Mouse (Mus musculus) embryonic facial prominence, embryonic 14.5 days (tissue): ENCODE results near the gene Gm9844. TPM values are rescaled to one million over a fixed set of nuclear protein-coding genes. Genes with fewer than 3 reads are reported as not detected.
A peak's percentile ranks its signal among the peaks of the same experiment; 100 is the strongest.
"Not testable (repeated sequence)": the region's sequence is repeated elsewhere in the genome, so short reads cannot be mapped to it uniquely, and the experiment has no call there.

ENCODE experiments used
- ATAC-seq: fragments of 200-750 bp; cut with Nextera tagmentation; 2 replicates; pipeline ENCODE4 v1.8.0; 2017; ENCODE audit warnings: low read depth, moderate number of reproducible peaks, moderate TSS enrichment
- DNase-seq: peaks from one replicate; pipeline ENCODE4 v3.0.0-alpha.2; 2015; ENCODE audit warnings: low spot score
- H3K27ac ChIP-seq: fragments of 300-500 bp; sonication (generic); replicated peaks from 2 replicates; pipeline ENCODE4 v1.5.1; 2014; ENCODE audit warnings: low read depth, mild to moderate bottlenecking, low read length, moderate library complexity
- H3K27me3 ChIP-seq: fragments of 300-500 bp; sonication (generic); replicated peaks from 2 replicates; pipeline ENCODE4 v1.6.1; 2014; ENCODE audit warnings: low read length; ENCODE audit not compliant: control insufficient read depth, insufficient read depth
- H3K36me3 ChIP-seq: fragments of 300-500 bp; sonication (generic); 2 replicates; pipeline ENCODE4 v1.6.1; 2014; ENCODE audit warnings: low read length, mixed read lengths; ENCODE audit not compliant: control insufficient read depth, insufficient read depth
- H3K4me1 ChIP-seq: fragments of 300-500 bp; sonication (generic); 2 replicates; pipeline ENCODE4 v1.6.1; 2014; ENCODE audit warnings: antibody characterized with exemption, low read length; ENCODE audit not compliant: control insufficient read depth, insufficient read depth
- H3K4me2 ChIP-seq: fragments of 300-500 bp; sonication (generic); 2 replicates; pipeline ENCODE4 v1.6.1; 2014; ENCODE audit warnings: low read depth, mild to moderate bottlenecking, low read length, moderate library complexity, mixed read lengths
- H3K4me3 ChIP-seq: fragments of 300-500 bp; sonication (generic); 2 replicates; pipeline ENCODE4 v1.5.1; 2014; ENCODE audit warnings: low read depth, mild to moderate bottlenecking, low read length
- H3K9ac ChIP-seq: fragments of 300-500 bp; sonication (generic); 2 replicates; pipeline ENCODE4 v1.6.1; 2014; ENCODE audit warnings: low read depth, mild to moderate bottlenecking, low read length, moderate library complexity, mixed read lengths
- H3K9me3 ChIP-seq: fragments of 300-500 bp; sonication (generic); 2 replicates; pipeline ENCODE4 v1.6.1; 2016; ENCODE audit warnings: low read length; ENCODE audit not compliant: control insufficient read depth
- WGBS: fragments of 180-500 bp; shearing (Covaris S2); extraction: QIAGEN DNeasy Blood & Tissue Kit; methylation state at CpG from one replicate; pipeline ENCODE4 v1.1.7; 2014; 5-methylcytosine and 5-hydroxymethylcytosine counted together
- polyA plus RNA-seq: library from polyadenylated mRNA; unstranded; fragments of >200 nt; fragmentation: Nextera tagmentation; extraction: Ambion mirVana; gene quantifications from 2 replicates; pipeline ENCODE4 v1.2.1, GENCODE M21; 2014

Gene Gm9844
- polyA plus RNA-seq, 1 experiment from 2014 or later, result 16.4 TPM

DNA sequence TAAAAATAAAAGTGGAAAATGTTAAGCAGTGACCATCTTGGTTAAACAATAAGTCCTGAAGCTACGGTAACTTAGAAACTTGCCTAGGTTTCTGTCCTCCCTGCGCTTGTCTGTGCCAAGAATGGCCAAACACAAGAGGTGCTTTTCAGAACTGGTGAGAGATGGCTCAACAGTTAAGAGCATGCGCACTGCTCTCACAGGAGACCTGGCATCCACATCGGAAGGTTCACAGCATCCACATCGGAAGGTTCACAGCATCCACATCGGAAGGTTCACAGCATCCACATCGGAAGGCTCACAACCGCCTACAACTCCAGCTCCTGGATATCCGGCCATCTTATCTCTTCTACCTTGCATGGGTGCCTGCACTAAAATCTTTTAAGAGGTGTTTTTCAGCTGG lies 16.8 kb upstream of the Gm9844 start:
- Histone ChIP-seq H3K9me3 (no peaks in the 10 kb centered on the region), H3K4me1 (no peaks in the 10 kb centered on the region), H3K27me3 (no peaks in the 10 kb centered on the region), H3K4me2 (no peak overlapping the region), H3K27ac (no peak overlapping the region), H3K9ac (no peak overlapping the region), H3K4me3 (no peak overlapping the region), H3K36me3 (no peaks in the 10 kb centered on the region)
- DNase-seq (no peak), ATAC-seq (no peak)
- WGBS, result 86% methylated on average over 9 of the region's 9 CpGs

DNA sequence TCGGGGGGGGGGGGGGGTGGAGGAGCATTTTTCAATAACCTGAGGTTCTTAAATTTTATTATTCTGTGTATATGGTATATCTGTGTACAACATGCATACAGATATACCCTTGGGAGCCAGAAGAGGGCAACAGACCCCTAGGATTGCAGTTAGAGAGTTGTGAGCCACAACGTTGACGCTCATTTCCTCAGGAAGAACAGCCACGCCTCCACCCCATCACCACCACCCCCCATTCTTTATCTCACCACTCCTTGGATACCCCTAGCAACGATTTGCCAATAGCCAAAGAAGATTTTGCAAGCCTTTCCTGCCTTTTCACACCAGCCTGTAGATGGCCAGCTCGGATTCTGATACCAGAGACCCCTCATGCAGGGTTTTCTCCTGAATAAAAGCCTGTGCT lies 16.3 kb upstream of the Gm9844 start:
- 6% methylated on average over 6 of the region's 6 CpGs for WGBS
- Histone ChIP-seq H3K4me1 (no peaks in the 10 kb centered on the region), H3K36me3 (no peaks in the 10 kb centered on the region), H3K9me3 (no peaks in the 10 kb centered on the region), H3K27ac (no peak overlapping the region), H3K9ac (no peak overlapping the region), H3K27me3 (no peaks in the 10 kb centered on the region), H3K4me2 (no peak overlapping the region), H3K4me3 (no peak overlapping the region)
- DNase-seq (peak; percentile 36), ATAC-seq (no peak)

DNA sequence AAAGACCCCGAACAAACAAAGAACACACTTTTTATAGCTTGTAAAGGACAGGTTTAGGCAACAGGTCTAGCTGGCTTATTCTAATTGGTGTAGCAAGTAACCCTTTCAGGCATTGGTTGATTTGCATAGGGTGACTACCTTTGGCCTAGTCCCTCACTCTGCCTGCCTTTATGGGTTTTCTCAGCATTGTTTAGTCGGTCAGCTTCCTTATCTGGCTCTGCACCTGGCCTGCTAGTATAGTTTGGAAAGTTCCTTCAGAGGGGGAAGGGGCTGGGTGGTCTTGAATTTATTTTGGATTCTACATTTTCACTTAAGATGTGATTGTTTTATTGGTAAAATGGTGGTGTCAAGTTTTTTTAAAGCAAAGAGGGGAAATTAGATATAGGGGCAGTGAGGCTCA lies 15.4 kb upstream of the Gm9844 start:
- not testable (repeated sequence) for ATAC-seq, H3K9ac ChIP-seq, H3K4me1 ChIP-seq, H3K36me3 ChIP-seq, H3K4me2 ChIP-seq, H3K9me3 ChIP-seq, H3K27ac ChIP-seq, H3K27me3 ChIP-seq, DNase-seq, H3K4me3 ChIP-seq
- 39% methylated on average over 2 of the region's 2 CpGs for WGBS

DNA sequence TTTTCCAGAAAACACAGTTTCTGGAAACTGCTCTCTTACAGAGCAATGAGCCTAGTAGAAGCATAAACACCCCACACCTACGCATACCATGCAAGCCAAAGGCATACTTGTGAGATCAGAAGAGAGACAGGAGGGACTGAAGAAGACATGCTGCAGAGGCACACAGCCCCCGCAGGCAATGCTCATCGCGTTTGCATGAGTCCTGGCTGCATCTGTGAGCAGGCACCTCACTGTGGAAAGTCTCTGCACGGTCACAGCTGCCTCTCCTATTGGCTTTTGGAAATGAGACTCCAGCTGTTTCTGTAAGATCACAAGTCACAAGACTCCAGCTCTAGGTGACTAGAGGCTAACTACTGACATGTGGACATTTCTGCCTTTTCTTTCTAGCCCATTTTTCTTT lies 11.9 kb upstream of the Gm9844 start:
- Histone ChIP-seq H3K36me3 (no peaks in the 10 kb centered on the region), H3K9me3 (no peaks in the 10 kb centered on the region), H3K9ac (no peak overlapping the region), H3K4me2 (no peak overlapping the region), H3K4me1 (0 out of 2 replicates have a peak, but pooled peaks cover 3% of the 10 kb centered on the region), H3K27me3 (no peaks in the 10 kb centered on the region), H3K27ac (no peak overlapping the region), H3K4me3 (no peak overlapping the region)
- DNase-seq (peak; percentile 17), ATAC-seq (no peak)
- WGBS, result 19% methylated on average over 5 of the region's 5 CpGs

DNA sequence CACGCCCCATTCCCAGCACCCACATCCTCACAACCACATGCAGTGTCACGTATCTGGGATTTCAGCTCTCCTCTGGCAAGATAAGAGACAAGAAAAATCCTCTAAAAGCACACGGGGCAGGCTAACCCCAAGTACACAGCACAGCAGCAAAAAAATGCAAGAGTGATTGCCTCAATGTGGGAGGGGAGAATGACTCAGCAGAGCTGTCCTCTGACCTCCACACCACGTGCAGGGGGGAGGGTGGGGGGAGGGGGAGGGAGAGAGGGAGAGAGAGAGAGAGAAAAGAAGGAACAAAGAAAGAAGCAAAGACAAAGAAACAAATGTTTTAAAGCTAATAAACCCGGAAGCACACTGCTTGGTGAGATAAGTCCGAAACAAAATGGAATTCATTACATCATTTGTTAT lies 11.1 kb upstream of the Gm9844 start:
- no peak overlapping the region for H3K4me3 ChIP-seq
- no peak overlapping the region for H3K9ac ChIP-seq
- no peak for ATAC-seq
- WGBS, result 35% methylated on average over 6 of the region's 6 CpGs
- no peak overlapping the region for H3K4me2 ChIP-seq
- H3K9me3 ChIP-seq, result no peaks in the 10 kb centered on the region
- no peaks in the 10 kb centered on the region for H3K36me3 ChIP-seq
- H3K27ac ChIP-seq, result no peak overlapping the region
- peak; percentile 35 for DNase-seq
- no peaks in the 10 kb centered on the region for H3K27me3 ChIP-seq
- 0 out of 2 replicates have a peak, but pooled peaks cover 3% of the 10 kb centered on the region for H3K4me1 ChIP-seq

DNA sequence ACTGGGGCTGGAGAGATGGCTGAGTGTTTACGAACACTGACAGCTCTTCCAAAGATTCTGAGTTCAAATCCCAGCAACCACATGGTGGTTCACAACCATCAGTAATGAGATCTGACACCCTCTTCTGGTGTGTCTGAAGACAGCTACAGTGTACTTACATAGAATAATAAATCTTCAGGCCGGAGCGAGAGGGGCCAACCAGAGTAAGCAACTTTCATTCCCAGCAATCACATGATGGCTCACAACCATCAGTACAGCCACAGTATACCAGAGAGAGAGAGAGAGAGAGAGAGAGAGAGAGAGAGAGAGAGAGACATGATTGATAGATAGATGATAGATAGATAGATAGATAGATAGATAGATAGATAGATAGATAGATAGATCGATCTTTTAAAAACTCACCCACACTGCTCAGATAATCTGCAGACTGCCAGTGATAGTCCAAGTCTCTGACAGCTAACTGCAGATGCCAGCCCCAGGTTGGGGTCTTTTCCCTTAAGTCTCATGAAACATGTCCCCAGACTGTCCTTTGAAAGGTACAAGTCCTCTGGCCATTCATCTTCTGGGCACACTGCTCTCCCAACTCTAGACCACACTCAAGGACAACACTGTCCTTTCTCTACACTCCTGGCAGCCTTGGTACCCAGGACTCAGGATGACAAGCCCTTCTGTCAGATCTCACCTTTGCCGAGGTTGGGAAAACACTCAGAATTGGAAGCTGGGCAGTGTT lies 10.3 kb upstream of the Gm9844 start:
- H3K4me3 ChIP-seq, result no peak overlapping the region
- H3K9ac ChIP-seq, result no peak overlapping the region
- no peaks in the 10 kb centered on the region for H3K9me3 ChIP-seq
- 0 out of 2 replicates have a peak, but pooled peaks cover 3% of the 10 kb centered on the region for H3K4me1 ChIP-seq
- H3K27me3 ChIP-seq, result no peaks in the 10 kb centered on the region
- H3K4me2 ChIP-seq, result no peak overlapping the region
- 84% methylated on average over 5 of the region's 5 CpGs for WGBS
- no peak overlapping the region for H3K27ac ChIP-seq
- no peaks in the 10 kb centered on the region for H3K36me3 ChIP-seq
- no peak for ATAC-seq
- DNase-seq, result no peak

DNA sequence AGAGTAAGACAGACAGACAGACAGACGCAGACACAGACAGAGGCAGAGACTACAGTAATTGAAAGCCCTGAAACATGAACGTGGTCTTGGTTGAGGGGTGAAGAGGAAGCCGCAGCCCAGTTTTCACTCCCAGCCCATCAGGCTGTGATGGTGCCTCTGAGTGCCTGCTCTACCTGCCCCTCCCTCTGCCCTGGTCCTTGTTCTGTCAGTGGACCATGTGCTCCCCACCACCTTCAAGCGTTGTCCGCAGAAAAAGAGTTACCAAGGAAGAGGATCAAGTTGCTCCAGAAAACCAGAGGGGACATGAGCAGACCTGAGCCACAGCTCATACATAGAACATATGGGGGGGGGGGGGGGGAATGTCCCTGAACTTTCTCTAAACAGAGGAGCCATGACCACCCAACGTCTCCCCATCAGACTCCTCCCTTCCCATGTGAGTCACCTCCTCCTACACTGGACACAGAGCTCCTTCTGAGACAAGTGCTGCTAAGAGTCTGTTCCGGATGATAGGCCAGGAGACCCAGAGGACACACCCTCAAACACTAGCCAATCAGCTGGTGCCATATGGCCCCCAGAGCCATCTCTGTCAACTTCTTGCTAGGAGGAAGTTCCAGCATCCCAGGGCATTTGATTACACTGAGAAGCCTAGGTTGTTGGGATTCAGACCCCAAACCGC lies 9.3 kb upstream of the Gm9844 start:
- Histone ChIP-seq H3K4me1 (0 out of 2 replicates have a peak, but pooled peaks cover 3% of the 10 kb centered on the region), H3K9ac (no peak overlapping the region), H3K4me3 (no peak overlapping the region), H3K4me2 (no peak overlapping the region), H3K36me3 (no peaks in the 10 kb centered on the region), H3K27me3 (no peaks in the 10 kb centered on the region), H3K9me3 (no peaks in the 10 kb centered on the region), H3K27ac (no peak overlapping the region)
- ATAC-seq (no peak), DNase-seq (no peak)
- 75% methylated on average over 8 of the region's 8 CpGs for WGBS

DNA sequence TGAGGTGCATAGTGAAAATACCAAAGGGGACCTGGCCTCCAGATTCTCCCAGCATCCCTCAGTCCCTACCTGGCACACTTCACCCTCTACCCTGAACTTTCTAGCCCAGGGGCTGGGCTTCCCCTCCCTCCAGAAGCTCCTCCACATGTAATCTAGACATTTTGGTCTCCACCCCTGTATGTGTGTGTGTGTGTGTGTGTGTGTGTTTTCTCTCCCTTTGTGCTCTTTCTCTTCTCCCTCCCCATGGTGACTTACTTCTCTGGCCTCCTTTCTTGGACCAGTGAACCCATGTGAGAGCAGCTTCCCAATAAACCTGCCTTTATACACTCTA lies 8.8 kb upstream of the Gm9844 start:
- no peak for DNase-seq
- H3K4me2 ChIP-seq, result no peak overlapping the region
- no peak overlapping the region for H3K4me3 ChIP-seq
- no peaks in the 10 kb centered on the region for H3K27me3 ChIP-seq
- H3K27ac ChIP-seq, result no peak overlapping the region
- H3K36me3 ChIP-seq, result no peaks in the 10 kb centered on the region
- H3K9me3 ChIP-seq, result no peaks in the 10 kb centered on the region
- H3K9ac ChIP-seq, result no peak overlapping the region
- ATAC-seq, result no peak
- 0 out of 2 replicates have a peak, but pooled peaks cover 3% of the 10 kb centered on the region for H3K4me1 ChIP-seq

DNA sequence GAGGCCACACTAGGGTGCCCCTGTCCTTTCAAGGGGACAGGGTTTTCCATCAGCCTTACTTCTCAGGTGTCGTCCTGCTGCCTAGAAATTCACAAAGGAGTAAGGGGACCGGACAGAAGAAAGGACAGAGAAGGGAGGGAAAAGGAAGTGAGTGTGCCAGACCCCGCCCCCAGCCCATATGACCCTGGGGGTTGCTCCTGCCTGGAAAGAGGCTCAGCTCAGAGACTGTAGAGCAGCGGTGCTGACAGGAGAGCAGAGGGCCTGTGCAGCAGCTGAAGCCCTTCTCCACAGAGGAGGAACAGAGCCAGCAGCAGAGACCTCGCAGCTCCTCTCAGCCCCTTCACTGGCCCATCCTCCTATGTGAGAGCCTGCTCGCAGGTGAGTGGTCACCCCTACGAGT lies 8.3 kb upstream of the Gm9844 start:
- H3K9ac ChIP-seq, result no peak overlapping the region
- ATAC-seq (no peak), DNase-seq (no peak)

More for the DNA sequence above, 8.3 kb upstream of the Gm9844 start:
- Histone ChIP-seq H3K4me1 (0 out of 2 replicates have a peak, but pooled peaks cover 3% of the 10 kb centered on the region), H3K27ac (no peak overlapping the region), H3K4me3 (no peak overlapping the region), H3K4me2 (no peak overlapping the region), H3K27me3 (no peaks in the 10 kb centered on the region), H3K36me3 (no peaks in the 10 kb centered on the region), H3K9me3 (no peaks in the 10 kb centered on the region)
- WGBS, result 30% methylated on average over 6 of the region's 7 CpGs
